Mouse (Mus musculus) midbrain, embryonic 13.5 days (tissue): Measurements from ENCODE around the gene Pla2g2c. TPM values are rescaled to one million over a fixed set of nuclear protein-coding genes. Genes with fewer than 3 reads are reported as not detected.

ENCODE experiments used
- ATAC-seq: fragments of 200-750 bp; cut with Nextera tagmentation; 2 replicates; pipeline ENCODE4 v1.8.0; 2017; ENCODE audit warnings: mild to moderate bottlenecking, moderate TSS enrichment, moderate library complexity
- H3K27ac ChIP-seq: fragments of 300-500 bp; sonication (generic); 2 replicates; pipeline ENCODE4 v1.5.1; 2015; ENCODE audit warnings: inconsistent platforms, mild to moderate bottlenecking, moderate library complexity
- H3K27me3 ChIP-seq: fragments of 300-500 bp; sonication (generic); 2 replicates; pipeline ENCODE4 v1.6.1; 2015; ENCODE audit warnings: mild to moderate bottlenecking, inconsistent platforms
- H3K36me3 ChIP-seq: fragments of 300-500 bp; sonication (generic); 2 replicates; pipeline ENCODE4 v1.6.1; 2015; ENCODE audit warnings: mild to moderate bottlenecking, inconsistent platforms
- H3K4me1 ChIP-seq: fragments of 300-500 bp; sonication (generic); replicated peaks from 2 replicates; pipeline ENCODE4 v1.6.1; 2015; ENCODE audit warnings: inconsistent platforms
- H3K4me2 ChIP-seq: fragments of 300-500 bp; sonication (generic); replicated peaks from 2 replicates; pipeline ENCODE4 v1.6.1; 2015; ENCODE audit warnings: moderate library complexity, mild to moderate bottlenecking, inconsistent platforms
- H3K4me3 ChIP-seq: fragments of 300-500 bp; sonication (generic); replicated peaks from 2 replicates; pipeline ENCODE4 v1.5.1; 2015; ENCODE audit warnings: mild to moderate bottlenecking, inconsistent platforms
- H3K9ac ChIP-seq: fragments of 300-500 bp; sonication (generic); replicated peaks from 2 replicates; pipeline ENCODE4 v1.6.1; 2015; ENCODE audit warnings: mild to moderate bottlenecking, inconsistent platforms
- H3K9me3 ChIP-seq: fragments of 300-500 bp; sonication (generic); 2 replicates; pipeline ENCODE4 v1.6.1; 2016; ENCODE audit warnings: mild to moderate bottlenecking, inconsistent platforms
- WGBS: fragments of 180-500 bp; shearing (Covaris S2); methylation state at CpG from one replicate; pipeline ENCODE4 v1.1.7; 2015; 5-methylcytosine and 5-hydroxymethylcytosine counted together
- polyA plus RNA-seq: library from polyadenylated mRNA; unstranded; fragments of >200 nt; fragmentation: Nextera tagmentation; extraction: Ambion mirVana; gene quantifications from 2 replicates; pipeline ENCODE4 v1.2.1, GENCODE M21; 2015

Gene Pla2g2c
- polyA plus RNA-seq, 1 experiment from 2014 or later = 0.73 TPM

GRCm38 (mm10) chr4:138755439-138755838 lies 30.8 kb downstream of the Pla2g2c start:
- Histone ChIP-seq H3K36me3 (no peaks in the 10 kb centered on the region), H3K9ac (no peak overlapping the region), H3K4me1 (0 out of 2 replicates have a peak, but pooled peaks cover 6% of the 10 kb centered on the region), H3K4me3 (no peak overlapping the region), H3K27me3 (no peaks in the 10 kb centered on the region), H3K4me2 (no peak overlapping the region), H3K9me3 (no peaks in the 10 kb centered on the region), H3K27ac (no peak overlapping the region)
- ATAC-seq = no peak
- 68% methylated on average over 4 of the region's 4 CpGs for WGBS

GRCm38 (mm10) chr4:138755983-138756382 lies 31.4 kb downstream of the Pla2g2c start:
- Histone ChIP-seq H3K36me3 (no peaks in the 10 kb centered on the region), H3K4me3 (no peak overlapping the region), H3K27me3 (no peaks in the 10 kb centered on the region), H3K4me2 (no peak overlapping the region), H3K9me3 (no peaks in the 10 kb centered on the region), H3K9ac (no peak overlapping the region), H3K27ac (no peak overlapping the region), H3K4me1 (0 out of 2 replicates have a peak, but pooled peaks cover 6% of the 10 kb centered on the region)
- ATAC-seq = no peak
- WGBS = 83% methylated on average over 11 of the region's 11 CpGs

- Histone ChIP-seq H3K9ac (no peak within 1 kb of the TSS), H3K4me3 (no peak within 1 kb of the TSS), H3K4me2 (no peak within 1 kb of the TSS), H3K27ac (no peak within 1 kb of the TSS), H3K36me3 (no peaks in the 10 kb centered on the region), H3K4me1 (0 out of 2 replicates have a peak, but pooled peaks cover 6% of the 10 kb centered on the region), H3K9me3 (no peaks in the 10 kb centered on the region), H3K27me3 (no peaks in the 10 kb centered on the region)
- no peak for ATAC-seq
- 56% methylated on average over 8 of the region's 8 CpGs for WGBS
Measured at GRCm38 (mm10) chr4:138757416-138757815, 32.8 kb downstream of the Pla2g2c start, which contains the start of gene Pla2g2f. TSS of gene Pla2g2f (minus strand) at chr4:138757626.

- no peak overlapping the region for H3K9ac ChIP-seq
- H3K4me1 ChIP-seq = no peaks in the 10 kb centered on the region
- ATAC-seq = no peak
- no peaks in the 10 kb centered on the region for H3K36me3 ChIP-seq
- H3K4me2 ChIP-seq = no peak overlapping the region
- H3K4me3 ChIP-seq = no peak overlapping the region
- no peaks in the 10 kb centered on the region for H3K27me3 ChIP-seq
- no peaks in the 10 kb centered on the region for H3K9me3 ChIP-seq
- no peak overlapping the region for H3K27ac ChIP-seq
- WGBS = 85% methylated on average over 9 of the region's 9 CpGs
Measured at GRCm38 (mm10) chr4:138762266-138762665, 37.7 kb downstream of the Pla2g2c start.

- H3K9ac ChIP-seq = no peak overlapping the region
- WGBS = 91% methylated on average over 10 of the region's 10 CpGs
- no peaks in the 10 kb centered on the region for H3K4me1 ChIP-seq
Measured at GRCm38 (mm10) chr4:138771970-138772369, 47.4 kb downstream of the Pla2g2c start.

GRCm38 (mm10) chr4:138772386-138772785 lies 47.8 kb downstream of the Pla2g2c start:
- Histone ChIP-seq H3K9ac (no peak overlapping the region), H3K27me3 (no peaks in the 10 kb centered on the region), H3K36me3 (no peaks in the 10 kb centered on the region), H3K9me3 (no peaks in the 10 kb centered on the region), H3K4me2 (no peak overlapping the region), H3K4me1 (peaks cover 3% of the 10 kb centered on the region), H3K4me3 (no peak overlapping the region), H3K27ac (no peak overlapping the region)
- no peak for ATAC-seq
- WGBS = 78% methylated on average over 5 of the region's 5 CpGs

More at GRCm38 (mm10) chr4:138771970-138772369, 47.4 kb downstream of the Pla2g2c start:
- Histone ChIP-seq H3K36me3 (no peaks in the 10 kb centered on the region), H3K27me3 (no peaks in the 10 kb centered on the region), H3K27ac (no peak overlapping the region), H3K4me2 (no peak overlapping the region), H3K9me3 (no peaks in the 10 kb centered on the region), H3K4me3 (no peak overlapping the region)
- no peak for ATAC-seq

GRCm38 (mm10) chr4:138775435-138775834 lies 50.8 kb downstream of the Pla2g2c start, which contains the start of gene Pla2g2d:
TSS of gene Pla2g2d (plus strand) at chr4:138775735.
- no peaks in the 10 kb centered on the region for H3K27me3 ChIP-seq
- 89% methylated on average over 6 of the region's 6 CpGs for WGBS
- H3K4me1 ChIP-seq = peaks cover 10% of the 10 kb centered on the region
- H3K36me3 ChIP-seq = no peaks in the 10 kb centered on the region
- no peak within 1 kb of the TSS for H3K4me2 ChIP-seq
- H3K27ac ChIP-seq = no peak within 1 kb of the TSS
- H3K9me3 ChIP-seq = no peaks in the 10 kb centered on the region
- H3K9ac ChIP-seq = no peak within 1 kb of the TSS
- H3K4me3 ChIP-seq = no peak within 1 kb of the TSS
- no peak for ATAC-seq

GRCm38 (mm10) chr4:138777417-138778407 lies 53.1 kb downstream of the Pla2g2c start:
- Histone ChIP-seq H3K4me1 (peaks cover 10% of the 10 kb centered on the region), H3K4me3 (no peak overlapping the region), H3K4me2 (no peak overlapping the region), H3K27ac (peak overlapping the region; percentile 9; the same call in 1 of the 2 replicates), H3K9ac (no peak overlapping the region), H3K27me3 (no peaks in the 10 kb centered on the region), H3K9me3 (no peaks in the 10 kb centered on the region), H3K36me3 (no peaks in the 10 kb centered on the region)
- WGBS = 47% methylated on average over 20 of the region's 20 CpGs
- no peak for ATAC-seq

GRCm38 (mm10) chr4:138780300-138780699 lies 55.7 kb downstream of the Pla2g2c start:
- no peak overlapping the region for H3K27ac ChIP-seq
- 95% methylated on average over 5 of the region's 5 CpGs for WGBS
- H3K36me3 ChIP-seq = no peaks in the 10 kb centered on the region
- no peak for ATAC-seq
- no peaks in the 10 kb centered on the region for H3K27me3 ChIP-seq
- H3K4me2 ChIP-seq = no peak overlapping the region
- H3K9me3 ChIP-seq = no peaks in the 10 kb centered on the region
- no peak overlapping the region for H3K4me3 ChIP-seq
- H3K9ac ChIP-seq = no peak overlapping the region
- H3K4me1 ChIP-seq = peaks cover 10% of the 10 kb centered on the region

- H3K4me1 ChIP-seq = peaks cover 10% of the 10 kb centered on the region
- H3K9ac ChIP-seq = no peak overlapping the region
- no peak overlapping the region for H3K4me3 ChIP-seq
- no peak overlapping the region for H3K27ac ChIP-seq
- H3K4me2 ChIP-seq = no peak overlapping the region
- 86% methylated on average over 6 of the region's 6 CpGs for WGBS
- H3K27me3 ChIP-seq = no peaks in the 10 kb centered on the region
- no peaks in the 10 kb centered on the region for H3K36me3 ChIP-seq
- no peak for ATAC-seq
- H3K9me3 ChIP-seq = no peaks in the 10 kb centered on the region
Measured at GRCm38 (mm10) chr4:138782098-138782497, 57.5 kb downstream of the Pla2g2c start.

- Histone ChIP-seq H3K9ac (no peak overlapping the region), H3K36me3 (no peaks in the 10 kb centered on the region), H3K4me1 (no peaks in the 10 kb centered on the region), H3K4me3 (no peak overlapping the region), H3K27ac (no peak overlapping the region), H3K9me3 (no peaks in the 10 kb centered on the region), H3K4me2 (no peak overlapping the region), H3K27me3 (0 out of 2 replicates have a peak, but pooled peaks cover 3% of the 10 kb centered on the region)
- ATAC-seq = no peak
- WGBS = 68% methylated on average over 4 of the region's 4 CpGs
Measured at GRCm38 (mm10) chr4:138785721-138786120, 61.1 kb downstream of the Pla2g2c start.

GRCm38 (mm10) chr4:138786141-138786540 lies 61.5 kb downstream of the Pla2g2c start:
- H3K9me3 ChIP-seq = no peaks in the 10 kb centered on the region
- no peak overlapping the region for H3K9ac ChIP-seq
- ATAC-seq = no peak
- H3K36me3 ChIP-seq = no peaks in the 10 kb centered on the region
- H3K4me1 ChIP-seq = no peaks in the 10 kb centered on the region
- WGBS = 69% methylated on average over 4 of the region's 4 CpGs
- H3K4me2 ChIP-seq = no peak overlapping the region
- H3K27ac ChIP-seq = no peak overlapping the region
- no peak overlapping the region for H3K4me3 ChIP-seq
- 0 out of 2 replicates have a peak, but pooled peaks cover 3% of the 10 kb centered on the region for H3K27me3 ChIP-seq
